Mouse (Mus musculus): ENCODE results near the gene Zdhhc12. TPM values are rescaled to one million over a fixed set of nuclear protein-coding genes. Genes with fewer than 3 reads are reported as not detected.
A peak's percentile ranks its signal among the peaks of the same experiment; 100 is the strongest.

The Zdhhc12 gene
- total RNA-seq, 2 experiments from 2014 or later = 0.85 to 7.9 TPM

GRCm38 (mm10) chr2:30107646-30108045, 14.2 kb upstream of the Zdhhc12 start:
- no peak for ATAC-seq (replicated peaks; ENCODE audit: low FRiP score, poor library complexity, severe bottlenecking)

GRCm38 (mm10) chr2:30106364-30106763, 12.9 kb upstream of the Zdhhc12 start:
- peak; percentile 73 for ATAC-seq (replicated peaks; ENCODE audit: low FRiP score, poor library complexity, severe bottlenecking)

- ATAC-seq (replicated peaks; ENCODE audit: low FRiP score, poor library complexity, severe bottlenecking) = no peak
Observed at GRCm38 (mm10) chr2:30100214-30100613, 6.8 kb upstream of the Zdhhc12 start.

- peak; percentile 47; the same call in 1 of the 2 replicates for ATAC-seq (replicated peaks; ENCODE audit: low FRiP score, poor library complexity, severe bottlenecking)
Observed at GRCm38 (mm10) chr2:30095882-30096527, 2.6 kb upstream of the Zdhhc12 start.

- no peak for ATAC-seq (replicated peaks; ENCODE audit: low FRiP score, poor library complexity, severe bottlenecking)
Observed at GRCm38 (mm10) chr2:30094208-30094588, 750 bp upstream of the Zdhhc12 start.

GRCm38 (mm10) chr2:30092280-30092918, 1.0 kb downstream of the Zdhhc12 start:
- no peak for ATAC-seq (replicated peaks; ENCODE audit: low FRiP score, poor library complexity, severe bottlenecking)

- no peak for ATAC-seq (replicated peaks; ENCODE audit: low FRiP score, poor library complexity, severe bottlenecking)
Observed at GRCm38 (mm10) chr2:30091521-30091920, 1.9 kb downstream of the Zdhhc12 start.

GRCm38 (mm10) chr2:30087310-30087709, 6.1 kb downstream of the Zdhhc12 start:
- ATAC-seq (replicated peaks; ENCODE audit: low FRiP score, poor library complexity, severe bottlenecking) = no peak

GRCm38 (mm10) chr2:30084632-30085031, 8.8 kb downstream of the Zdhhc12 start:
- ATAC-seq (replicated peaks; ENCODE audit: low FRiP score, poor library complexity, severe bottlenecking) = no peak

GRCm38 (mm10) chr2:30084113-30084512, 9.3 kb downstream of the Zdhhc12 start:
- no peak for ATAC-seq (replicated peaks; ENCODE audit: low FRiP score, poor library complexity, severe bottlenecking)

GRCm38 (mm10) chr2:30080181-30080800, 13.2 kb downstream of the Zdhhc12 start:
- ATAC-seq (replicated peaks; ENCODE audit: low FRiP score, poor library complexity, severe bottlenecking) = no peak

- ATAC-seq (replicated peaks; ENCODE audit: low FRiP score, poor library complexity, severe bottlenecking) = no peak
Observed at GRCm38 (mm10) chr2:30078760-30079159, 14.7 kb downstream of the Zdhhc12 start.

- ATAC-seq (replicated peaks; ENCODE audit: low FRiP score, poor library complexity, severe bottlenecking) = peak; percentile 1; the same call in 1 of the 2 replicates
Observed at GRCm38 (mm10) chr2:30078349-30078712, 15.1 kb downstream of the Zdhhc12 start.

- peak; percentile 85 for ATAC-seq (replicated peaks; ENCODE audit: low FRiP score, poor library complexity, severe bottlenecking)
Observed at GRCm38 (mm10) chr2:30077502-30078348, 15.7 kb downstream of the Zdhhc12 start, which contains the start of gene Pkn3. Gene Pkn3 (plus strand): TSS chr2:30077684.

GRCm38 (mm10) chr2:30076959-30077358, 16.5 kb downstream of the Zdhhc12 start:
- ATAC-seq (replicated peaks; ENCODE audit: low FRiP score, poor library complexity, severe bottlenecking) = no peak

GRCm38 (mm10) chr2:30076439-30076838, 17.0 kb downstream of the Zdhhc12 start:
- no peak for ATAC-seq (replicated peaks; ENCODE audit: low FRiP score, poor library complexity, severe bottlenecking)

GRCm38 (mm10) chr2:30075625-30076024, 17.8 kb downstream of the Zdhhc12 start:
- no peak for ATAC-seq (replicated peaks; ENCODE audit: low FRiP score, poor library complexity, severe bottlenecking)

GRCm38 (mm10) chr2:30073285-30073684, 20.2 kb downstream of the Zdhhc12 start:
- ATAC-seq (replicated peaks; ENCODE audit: low FRiP score, poor library complexity, severe bottlenecking) = no peak

GRCm38 (mm10) chr2:30072875-30073274, 20.6 kb downstream of the Zdhhc12 start:
- no peak for ATAC-seq (replicated peaks; ENCODE audit: low FRiP score, poor library complexity, severe bottlenecking)

- no peak for ATAC-seq (replicated peaks; ENCODE audit: low FRiP score, poor library complexity, severe bottlenecking)
Observed at GRCm38 (mm10) chr2:30067962-30068361, 25.5 kb downstream of the Zdhhc12 start.

Measured in erythroblast, adult 5-6 weeks (primary cell).